Mouse (Mus musculus) limb, embryonic 12.5 days (tissue): ENCODE results near the gene Baiap2l1. TPM values are rescaled to one million over a fixed set of nuclear protein-coding genes. Genes with fewer than 3 reads are reported as not detected.

Source experiments
- ATAC-seq: fragments of 200-750 bp; cut with Nextera tagmentation; 2 replicates; pipeline ENCODE4 v1.8.0; 2017; ENCODE audit warnings: low read depth, moderate TSS enrichment; ENCODE audit not compliant: insufficient number of reproducible peaks, insufficient read depth, low FRiP score, low TSS enrichment
- H3K27ac ChIP-seq: fragments of 300-500 bp; sonication (generic); 2 replicates; pipeline ENCODE4 v1.5.1; 2016; ENCODE audit warnings: mild to moderate bottlenecking, moderate library complexity
- H3K27me3 ChIP-seq: fragments of 300-500 bp; sonication (generic); 2 replicates; pipeline ENCODE4 v1.6.1; 2016; ENCODE audit warnings: mild to moderate bottlenecking, moderate library complexity
- H3K36me3 ChIP-seq: fragments of 300-500 bp; sonication (generic); 2 replicates; pipeline ENCODE4 v1.6.1; 2016; ENCODE audit warnings: mild to moderate bottlenecking, moderate library complexity
- H3K4me1 ChIP-seq: fragments of 300-500 bp; sonication (generic); replicated peaks from 2 replicates; pipeline ENCODE4 v1.6.1; 2016
- H3K4me2 ChIP-seq: fragments of 300-500 bp; sonication (generic); 2 replicates; pipeline ENCODE4 v1.6.1; 2016; ENCODE audit warnings: mild to moderate bottlenecking, moderate library complexity
- H3K4me3 ChIP-seq: fragments of 300-500 bp; sonication (generic); replicated peaks from 2 replicates; pipeline ENCODE4 v1.5.1; 2016; ENCODE audit warnings: mild to moderate bottlenecking
- H3K9ac ChIP-seq: fragments of 300-500 bp; sonication (generic); replicated peaks from 2 replicates; pipeline ENCODE4 v1.6.1; 2016; ENCODE audit warnings: mild to moderate bottlenecking, moderate library complexity
- H3K9me3 ChIP-seq: fragments of 300-500 bp; sonication (generic); 2 replicates; pipeline ENCODE4 v1.6.1; 2016; ENCODE audit warnings: mild to moderate bottlenecking, moderate library complexity
- WGBS: fragments of 180-500 bp; shearing (Covaris S2); methylation state at CpG from one replicate; pipeline ENCODE4 v1.1.7; 2016; 5-methylcytosine and 5-hydroxymethylcytosine counted together
- polyA plus RNA-seq: library from polyadenylated mRNA; unstranded; fragments of >200 nt; fragmentation: Nextera tagmentation; extraction: Ambion mirVana; gene quantifications from 2 replicates; pipeline ENCODE4 v1.2.1, GENCODE M21; 2016

Gene Baiap2l1
- polyA plus RNA-seq, 1 experiment from 2014 or later = 6.1 TPM

GRCm38 (mm10) chr5:144223899-144224816 is 133.8 kb downstream of the Baiap2l1 start:
- Histone ChIP-seq H3K9me3 (no peaks in the 10 kb centered on the region), H3K4me1 (peaks cover 24% of the 10 kb centered on the region), H3K36me3 (no peaks in the 10 kb centered on the region), H3K4me2 (peak overlapping the region; percentile 84), H3K9ac (peak overlapping the region; percentile 67), H3K4me3 (peak overlapping the region; percentile 66), H3K27me3 (no peaks in the 10 kb centered on the region), H3K27ac (peak overlapping the region; percentile 78; the same call in 1 of the 2 replicates)
- WGBS = 22% methylated on average over 18 of the region's 18 CpGs
- no peak for ATAC-seq

GRCm38 (mm10) chr5:144223503-144223862 is 134.4 kb downstream of the Baiap2l1 start, which contains the start of gene Tecpr1:
TSS of gene Tecpr1 (minus strand) at chr5:144223615.
- WGBS = under 1% methylated on average over 35 of the region's 37 CpGs
- peak within 1 kb of the TSS; percentile 84 for H3K4me2 ChIP-seq
- no peaks in the 10 kb centered on the region for H3K9me3 ChIP-seq
- ATAC-seq = peak; percentile 95
- H3K9ac ChIP-seq = peak within 1 kb of the TSS; percentile 68
- no peaks in the 10 kb centered on the region for H3K36me3 ChIP-seq
- no peaks in the 10 kb centered on the region for H3K27me3 ChIP-seq
- peak within 1 kb of the TSS; percentile 78; the same call in 1 of the 2 replicates for H3K27ac ChIP-seq
- H3K4me1 ChIP-seq = peaks cover 24% of the 10 kb centered on the region
- peak within 1 kb of the TSS; percentile 66 for H3K4me3 ChIP-seq

- WGBS = 1% methylated on average over 25 of the region's 25 CpGs
- H3K4me3 ChIP-seq = peak overlapping the region; percentile 66
- ATAC-seq = peak; percentile 60; the same call in 1 of the 2 replicates
- H3K4me1 ChIP-seq = peaks cover 24% of the 10 kb centered on the region
- no peak overlapping the region for H3K27ac ChIP-seq
- peak overlapping the region; percentile 84 for H3K4me2 ChIP-seq
- no peaks in the 10 kb centered on the region for H3K9me3 ChIP-seq
- H3K27me3 ChIP-seq = no peaks in the 10 kb centered on the region
- H3K9ac ChIP-seq = peak overlapping the region; percentile 68
- no peaks in the 10 kb centered on the region for H3K36me3 ChIP-seq
Measured at GRCm38 (mm10) chr5:144222811-144223502, 135.0 kb downstream of the Baiap2l1 start.

- 0 out of 2 replicates have a peak overlapping the region, but pooled peaks have one; percentile 7 for H3K27ac ChIP-seq
- ATAC-seq = no peak
- 59% methylated on average over 4 of the region's 4 CpGs for WGBS
Measured at GRCm38 (mm10) chr5:144221305-144221704, 136.6 kb downstream of the Baiap2l1 start.

GRCm38 (mm10) chr5:144219936-144220335 is 138.0 kb downstream of the Baiap2l1 start:
- H3K27me3 ChIP-seq = no peaks in the 10 kb centered on the region
- no peak overlapping the region for H3K27ac ChIP-seq
- WGBS = 85% methylated on average over 5 of the region's 5 CpGs
- H3K4me2 ChIP-seq = no peak overlapping the region
- H3K9me3 ChIP-seq = no peaks in the 10 kb centered on the region
- H3K9ac ChIP-seq = no peak overlapping the region
- H3K4me1 ChIP-seq = peaks cover 24% of the 10 kb centered on the region
- H3K36me3 ChIP-seq = peaks cover 3% of the 10 kb centered on the region; the same call in 1 of the 2 replicates
- no peak for ATAC-seq
- H3K4me3 ChIP-seq = no peak overlapping the region

More at GRCm38 (mm10) chr5:144221305-144221704, 136.6 kb downstream of the Baiap2l1 start:
- H3K9ac ChIP-seq = no peak overlapping the region
- no peak overlapping the region for H3K4me3 ChIP-seq
- no peaks in the 10 kb centered on the region for H3K36me3 ChIP-seq
- H3K4me1 ChIP-seq = peaks cover 24% of the 10 kb centered on the region
- H3K4me2 ChIP-seq = no peak overlapping the region
- no peaks in the 10 kb centered on the region for H3K27me3 ChIP-seq
- no peaks in the 10 kb centered on the region for H3K9me3 ChIP-seq

GRCm38 (mm10) chr5:144219306-144219705 is 138.6 kb downstream of the Baiap2l1 start:
- Histone ChIP-seq H3K4me3 (no peak overlapping the region), H3K4me2 (no peak overlapping the region), H3K9me3 (no peaks in the 10 kb centered on the region), H3K9ac (no peak overlapping the region), H3K4me1 (peaks cover 21% of the 10 kb centered on the region), H3K36me3 (peaks cover 6% of the 10 kb centered on the region; the same call in 1 of the 2 replicates), H3K27me3 (no peaks in the 10 kb centered on the region), H3K27ac (no peak overlapping the region)
- WGBS = 76% methylated on average over 12 of the region's 12 CpGs
- ATAC-seq = no peak

GRCm38 (mm10) chr5:144218061-144218460 is 139.9 kb downstream of the Baiap2l1 start:
- no peaks in the 10 kb centered on the region for H3K9me3 ChIP-seq
- peaks cover 17% of the 10 kb centered on the region for H3K4me1 ChIP-seq
- H3K36me3 ChIP-seq = peaks cover 16% of the 10 kb centered on the region
- WGBS = 87% methylated on average over 7 of the region's 7 CpGs
- no peak overlapping the region for H3K4me3 ChIP-seq
- no peak overlapping the region for H3K4me2 ChIP-seq
- ATAC-seq = no peak
- H3K27ac ChIP-seq = no peak overlapping the region
- no peak overlapping the region for H3K9ac ChIP-seq
- H3K27me3 ChIP-seq = no peaks in the 10 kb centered on the region

- Histone ChIP-seq H3K4me2 (no peak overlapping the region), H3K36me3 (peaks cover 35% of the 10 kb centered on the region), H3K27me3 (no peaks in the 10 kb centered on the region), H3K9ac (no peak overlapping the region), H3K4me1 (no peaks in the 10 kb centered on the region), H3K9me3 (no peaks in the 10 kb centered on the region), H3K4me3 (no peak overlapping the region), H3K27ac (no peak overlapping the region)
- no peak for ATAC-seq
- WGBS = 91% methylated on average over 2 of the region's 2 CpGs
Measured at GRCm38 (mm10) chr5:144215992-144216391, 141.9 kb downstream of the Baiap2l1 start.

Other genes starting within 250 kb of the Baiap2l1 start
- gene Bhlha15, start 167.8 kb downstream of the Baiap2l1 start, polyA plus RNA-seq = 0.05 and 0.15 TPM in 2 replicates
- gene Tecpr1, start 134.5 kb downstream of the Baiap2l1 start, polyA plus RNA-seq = 22.1 and 24.3 TPM in 2 replicates
- 143 and 148 TPM in 2 replicates for gene Bri3, start 113.7 kb downstream of the Baiap2l1 start, polyA plus RNA-seq
- 0.24 and 0.40 TPM in 2 replicates for gene Nptx2, start 187.8 kb upstream of the Baiap2l1 start, polyA plus RNA-seq